Mouse (Mus musculus) gastrocnemius, adult 18-20 months (tissue): ENCODE measurements around the gene Sec22b. TPM values are rescaled to one million over a fixed set of nuclear protein-coding genes. Genes with fewer than 3 reads are reported as not detected.

Source experiments
- DNase-seq: peaks from one replicate; pipeline ENCODE4 v3.0.0; 2021; ENCODE audit warnings: low spot score
- long read RNA-seq, 2 experiments: library from polyadenylated mRNA; stranded (forward); transcript quantifications; one replicate each; pipeline ENCODE4 v2.0.0; 2021
- total RNA-seq, 2 experiments: library from RNA; stranded (reverse); gene quantifications; 2 replicates each; pipeline ENCODE4 v1.2.3; 2021

The Sec22b gene
- 10 to 100 TPM; 25.7 to 28.8 TPM for total RNA-seq
- long read RNA-seq, experiment 1, transcript Sec22b-201 (5 exons, 2,810 nt), result major isoform, 37 of 40 reads
- long read RNA-seq, experiment 1, partial matches to known transcripts, result 3 of 40 reads
- long read RNA-seq, experiment 1, other reads (novel, unspliced or antisense), result 0 of 40 reads
- long read RNA-seq, experiment 2, transcript Sec22b-201 (5 exons, 2,810 nt), result major isoform, 37 of 39 reads
- long read RNA-seq, experiment 2, partial matches to known transcripts, result 0 of 39 reads
- long read RNA-seq, experiment 2, other reads (novel, unspliced or antisense), result 1 of 39 reads

DNA sequence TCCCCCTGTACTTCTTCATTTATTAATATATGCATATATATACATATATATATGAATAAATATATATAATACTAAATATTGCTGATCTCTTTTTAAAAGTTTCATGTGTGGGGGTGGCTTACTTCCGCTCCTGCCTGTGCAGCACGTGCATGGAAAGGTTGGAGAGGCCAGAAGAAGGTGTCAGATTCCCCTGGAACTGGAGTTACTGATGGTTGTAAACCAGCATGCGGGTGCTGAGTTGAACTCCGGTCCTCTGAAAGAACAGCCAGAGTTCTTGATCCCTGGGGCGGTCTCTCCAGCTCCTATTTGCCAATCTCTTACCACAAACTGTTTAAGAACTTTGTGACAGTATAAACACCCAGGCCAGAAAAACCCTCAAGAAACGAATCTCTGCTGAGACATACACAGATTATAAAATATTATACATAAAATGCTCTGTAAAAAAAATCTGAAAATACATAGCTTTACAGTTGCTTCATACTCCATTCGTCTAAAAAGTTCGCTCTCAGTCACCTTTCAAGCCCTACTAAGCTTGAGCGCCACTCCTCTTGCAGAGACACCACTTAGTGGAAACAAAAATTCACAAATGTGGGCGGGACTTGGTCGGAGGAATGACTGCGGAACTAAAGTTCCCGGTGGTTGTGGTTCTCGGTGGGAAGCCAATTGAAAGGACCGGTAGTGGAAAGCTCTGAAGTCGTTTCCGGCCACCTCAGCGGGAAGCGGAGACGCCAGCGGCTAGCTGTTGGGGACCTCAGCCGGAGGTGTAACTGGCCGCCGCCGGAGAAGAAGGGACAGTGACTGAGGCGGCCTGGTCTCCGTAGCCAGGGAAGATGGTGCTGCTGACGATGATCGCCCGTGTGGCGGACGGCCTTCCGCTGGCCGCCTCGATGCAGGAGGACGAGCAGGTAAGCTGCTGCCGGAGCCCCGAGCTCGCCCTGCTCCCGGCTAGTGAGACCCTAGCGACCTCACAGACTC lies at the start of gene Sec22b:
Sec22b (plus strand) TSS at position 675 of the 975 bp plus-strand sequence.
- DNase-seq, result peak; percentile 93

DNA sequence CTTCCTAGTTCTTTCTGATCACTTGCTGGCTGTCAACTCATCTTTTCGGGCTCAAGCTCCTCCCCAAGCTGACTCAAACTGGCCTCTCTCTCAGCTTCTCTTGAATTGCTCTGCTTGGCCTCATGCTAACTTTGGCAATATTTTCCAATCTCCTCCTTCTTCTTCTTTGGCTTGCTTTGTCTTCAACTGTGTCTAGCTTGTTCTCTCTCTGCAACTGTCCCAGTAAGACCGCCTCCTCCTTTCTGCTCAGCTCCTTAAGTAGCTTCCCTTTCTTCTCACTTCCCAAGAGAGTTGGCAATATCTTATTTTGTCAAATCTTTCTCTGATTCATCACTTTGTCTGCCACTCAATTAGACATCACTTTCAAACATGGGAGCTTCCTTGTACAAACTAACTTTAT lies 49.2 kb upstream of the Sec22b start:
- no peak for DNase-seq

DNA sequence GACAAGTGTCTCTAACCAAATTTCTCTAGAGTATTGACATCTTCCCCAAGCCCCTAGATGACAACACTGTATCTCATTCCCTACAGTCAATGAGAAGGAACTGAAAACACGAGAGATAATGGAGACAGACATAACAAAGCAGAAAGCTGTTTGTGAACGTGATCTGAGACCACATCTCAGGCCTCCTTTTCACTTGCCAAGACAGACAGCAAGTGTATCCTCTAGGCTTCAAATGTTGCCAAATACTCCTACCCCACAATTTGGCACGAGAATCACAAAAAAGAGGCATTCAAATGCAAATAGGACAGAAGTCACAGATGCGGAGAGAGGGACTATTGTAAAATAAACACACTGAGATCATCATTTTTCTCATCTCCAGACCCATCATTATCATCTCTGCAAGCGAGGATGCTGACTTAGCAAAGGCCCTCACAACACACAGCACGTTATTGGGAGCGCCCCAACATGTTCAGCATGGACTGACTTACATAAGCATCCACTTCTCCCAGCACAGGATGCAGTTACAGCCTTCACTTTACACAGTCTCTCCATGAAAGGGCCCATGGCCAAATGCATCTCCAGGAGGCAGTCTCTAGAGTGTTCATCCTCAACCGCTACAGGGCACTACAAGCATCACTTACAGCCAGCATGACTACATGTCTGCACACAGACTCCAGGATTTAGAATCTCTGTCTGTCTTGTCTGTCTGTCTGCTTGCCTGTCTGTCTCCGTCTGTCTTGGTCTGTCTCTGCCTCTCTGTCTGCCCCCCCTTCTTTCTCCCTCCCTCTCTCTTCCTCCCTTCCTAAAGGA lies 46.2 kb upstream of the Sec22b start:
- DNase-seq, result no peak

DNA sequence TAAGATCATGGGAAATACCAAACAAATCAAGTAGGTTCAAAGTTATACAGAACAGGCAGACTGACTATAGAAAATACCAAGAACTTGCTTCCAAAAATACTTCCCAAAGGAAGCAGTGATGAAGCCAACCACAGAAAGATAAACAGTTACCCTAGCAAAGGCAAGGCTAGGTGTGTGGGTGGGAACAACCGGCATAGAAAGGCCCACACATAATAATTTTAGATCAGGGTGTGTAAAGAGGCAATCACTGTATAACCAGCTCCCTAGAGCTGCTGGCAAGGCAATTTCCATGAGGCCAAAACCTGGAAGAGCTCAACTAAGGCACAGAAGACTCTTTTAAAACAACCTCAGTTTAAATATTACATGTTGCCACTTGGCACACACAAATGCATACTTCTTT lies 41.6 kb upstream of the Sec22b start:
- no peak for DNase-seq

DNA sequence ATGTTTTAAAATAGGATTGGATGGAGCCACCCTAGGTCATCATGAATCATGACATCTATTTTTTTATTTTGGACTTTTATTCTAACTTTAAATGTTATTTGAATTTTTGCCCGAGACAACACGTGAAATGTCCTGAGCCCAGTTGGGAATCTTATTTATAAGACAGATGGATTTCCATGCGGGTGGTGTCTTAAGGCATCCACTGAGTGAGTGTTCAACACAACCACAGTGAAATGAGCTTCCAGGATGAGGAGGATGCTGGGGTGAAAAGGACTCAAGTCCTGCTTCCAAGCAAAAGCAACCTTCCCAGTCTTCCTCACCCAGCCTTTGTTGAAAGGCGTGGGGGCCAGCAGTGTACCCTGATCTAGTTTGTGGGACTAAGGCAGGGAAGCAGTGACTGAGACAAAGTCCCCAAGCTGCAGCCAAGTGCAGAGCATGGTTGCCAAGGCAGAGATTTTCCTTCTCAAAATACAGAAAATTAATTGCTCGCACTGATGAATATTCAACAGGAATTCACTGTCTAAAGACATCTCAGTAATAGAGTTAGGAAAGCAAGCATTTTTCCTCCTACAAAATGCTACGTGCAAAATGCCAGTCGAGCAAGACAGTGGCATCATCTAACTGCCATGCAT lies 40.1 kb upstream of the Sec22b start:
- no peak for DNase-seq

DNA sequence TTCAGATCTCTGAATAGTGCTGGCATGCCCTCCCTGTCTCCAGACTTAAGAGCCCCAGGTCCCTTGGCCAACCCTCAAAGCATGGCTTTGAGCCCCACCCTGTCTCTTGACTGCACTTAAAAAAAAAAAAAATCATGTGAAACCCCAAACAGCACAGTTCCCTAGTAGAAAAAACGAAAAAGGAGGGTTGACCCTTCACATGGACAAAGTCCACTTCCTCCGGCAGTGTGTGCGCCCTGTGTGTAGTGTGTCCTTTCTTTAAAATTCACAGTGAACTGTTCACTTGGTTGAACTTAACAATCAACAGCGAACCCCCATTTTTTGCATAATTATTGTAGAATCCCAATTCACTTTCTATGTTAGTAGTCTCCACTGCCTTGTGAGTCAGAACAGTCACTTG lies 34.3 kb upstream of the Sec22b start:
- DNase-seq, result no peak

DNA sequence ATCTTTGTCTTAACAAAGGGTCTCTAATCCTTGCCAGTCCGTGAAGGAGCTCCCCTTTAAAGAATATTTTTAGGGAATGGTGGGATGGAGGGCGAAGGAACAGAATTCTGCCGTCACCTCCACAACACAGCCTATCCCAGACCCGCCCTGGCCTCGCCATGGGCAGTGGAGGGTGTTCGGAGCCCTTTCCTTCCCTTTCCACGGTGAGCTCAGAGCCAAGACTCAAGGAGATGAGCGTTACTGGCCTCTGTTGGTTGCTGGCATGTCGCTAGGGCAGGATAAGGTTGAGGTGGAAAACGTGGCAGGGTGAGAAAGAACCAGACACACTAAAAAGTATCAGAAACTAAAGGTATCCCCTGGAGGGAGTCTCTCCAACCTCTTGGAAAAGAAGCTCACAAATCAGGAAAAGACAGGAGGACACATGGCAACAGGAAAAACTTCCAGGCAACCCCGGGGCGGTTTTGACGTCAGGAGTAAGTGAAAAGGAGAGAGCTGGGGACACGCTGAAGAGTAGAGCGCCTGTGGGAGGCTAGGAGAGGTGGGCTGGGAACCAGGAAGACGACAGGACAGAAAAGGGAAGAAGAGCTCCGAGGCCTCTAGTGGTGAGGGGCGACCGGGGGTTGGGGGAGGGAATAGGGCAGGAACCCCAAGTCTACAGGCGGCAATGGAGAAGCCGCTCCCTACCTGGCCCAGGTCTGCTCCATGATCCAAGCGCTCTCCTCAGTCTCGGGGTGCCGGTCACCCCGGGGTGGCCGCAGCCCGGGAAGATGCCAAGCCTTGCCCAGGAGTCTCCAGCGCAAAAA lies 33.6 kb upstream of the Sec22b start:
- peak; percentile 34 for DNase-seq

DNA sequence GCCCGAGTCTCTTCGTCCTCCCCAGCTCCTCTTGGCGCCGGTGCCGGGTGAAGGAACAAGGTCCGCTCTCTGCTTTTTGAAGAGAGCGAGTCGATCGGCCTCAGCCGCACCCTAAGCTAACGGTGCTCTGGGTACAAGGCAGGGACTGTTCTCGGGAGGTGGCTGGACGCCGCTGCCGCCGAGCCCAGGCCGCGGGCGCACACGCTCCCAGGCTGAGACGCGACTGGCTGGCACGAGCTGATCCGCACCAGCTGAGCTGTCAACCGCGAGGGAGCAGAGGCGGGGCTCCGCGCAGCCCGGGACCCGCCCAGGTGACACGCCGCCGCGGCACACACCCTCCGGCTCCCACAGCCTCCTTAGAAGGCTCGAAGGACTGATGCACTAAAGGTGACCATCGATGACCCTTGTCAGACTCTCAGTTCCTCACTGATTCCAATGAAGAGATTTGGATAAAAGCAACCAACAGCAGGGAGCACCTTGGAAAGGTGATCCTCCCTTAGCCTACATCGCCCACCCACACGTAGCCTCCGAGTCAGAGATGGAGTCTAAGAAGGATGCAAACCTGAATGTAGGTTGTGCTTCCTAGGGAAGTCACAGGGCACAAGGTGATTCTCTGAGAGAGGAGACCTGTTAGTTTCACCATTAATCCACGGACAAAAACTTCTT lies 32.8 kb upstream of the Sec22b start:
- DNase-seq, result peak; percentile 85

DNA sequence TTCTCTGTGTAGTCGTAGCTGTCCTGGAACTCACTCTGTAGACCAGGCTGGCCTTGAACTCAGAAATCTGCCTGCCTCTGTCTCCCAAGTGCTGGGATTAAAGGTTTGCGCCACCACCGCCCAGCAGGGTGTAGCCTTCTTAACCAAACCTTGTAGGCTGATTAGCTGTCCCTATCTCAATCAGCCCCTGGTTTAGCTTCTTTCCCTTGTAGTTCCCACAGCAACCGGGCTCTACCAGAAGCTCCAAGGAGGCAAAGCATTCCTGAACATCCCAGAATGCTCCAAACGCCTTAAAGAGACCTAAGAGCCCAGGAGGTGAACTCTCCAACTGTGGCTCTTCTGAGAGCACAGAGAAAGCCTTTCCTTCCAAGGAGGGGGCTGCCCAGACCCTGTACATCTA lies 32.3 kb upstream of the Sec22b start:
- DNase-seq, result no peak

DNA sequence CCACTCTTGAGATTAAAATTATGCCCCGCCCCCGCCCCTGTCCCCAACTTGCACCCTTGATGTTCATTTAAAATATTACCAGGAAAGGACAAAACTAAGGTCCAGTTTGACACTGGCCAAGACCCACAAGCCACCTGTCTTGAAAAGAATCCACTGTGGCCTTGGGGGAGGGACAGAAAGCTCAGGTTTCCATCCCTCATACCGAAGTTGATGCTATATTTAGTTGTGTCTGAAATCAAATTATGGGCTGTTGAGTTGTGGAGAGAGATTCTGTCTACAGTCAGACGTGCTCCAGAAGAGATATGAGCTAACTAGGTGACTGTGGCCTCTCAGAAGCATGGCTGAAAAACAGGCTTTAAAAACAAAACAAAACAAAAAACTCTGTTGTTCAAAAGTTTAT lies 31.3 kb upstream of the Sec22b start:
- DNase-seq, result peak; percentile 75

DNA sequence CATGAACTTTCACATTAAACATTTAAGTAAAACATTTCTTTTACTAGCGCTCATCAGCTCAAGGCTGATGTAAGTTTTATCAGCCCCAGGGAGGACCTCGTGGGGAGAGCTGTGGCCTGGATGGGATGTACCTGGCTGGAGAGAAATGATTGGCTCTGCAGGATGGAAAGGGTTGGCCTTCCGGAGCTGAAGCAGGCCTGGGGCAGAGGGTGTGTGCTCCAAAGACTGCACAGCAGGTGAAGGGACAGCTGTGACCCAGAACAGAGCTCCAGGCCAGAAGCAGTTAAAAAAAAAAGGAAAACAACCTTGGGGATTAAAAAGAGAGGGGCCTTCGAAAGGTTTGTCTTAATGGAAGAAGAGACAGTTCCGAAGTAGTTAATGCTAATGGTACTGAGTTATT lies 26.2 kb upstream of the Sec22b start:
- no peak for DNase-seq

DNA sequence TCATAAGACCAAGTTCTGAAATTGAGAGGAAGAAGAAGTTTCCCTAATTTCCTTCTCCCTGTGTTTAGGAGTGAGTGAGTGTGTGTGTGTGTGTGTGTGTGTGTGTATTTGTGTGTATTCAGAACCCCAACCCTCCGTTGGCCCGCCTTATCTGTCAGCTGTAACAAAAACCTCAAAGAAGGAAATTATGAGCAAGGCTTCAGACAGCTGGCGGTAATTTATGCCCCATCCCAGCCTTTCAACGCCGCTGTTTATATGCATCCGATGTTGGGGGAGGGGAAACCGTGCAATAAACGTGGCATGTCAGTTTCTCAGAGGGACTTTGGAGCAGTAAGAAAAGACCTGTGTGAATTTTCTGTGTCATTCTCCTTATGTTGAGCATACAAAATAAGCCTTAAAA lies 24.7 kb upstream of the Sec22b start:
- no peak for DNase-seq

DNA sequence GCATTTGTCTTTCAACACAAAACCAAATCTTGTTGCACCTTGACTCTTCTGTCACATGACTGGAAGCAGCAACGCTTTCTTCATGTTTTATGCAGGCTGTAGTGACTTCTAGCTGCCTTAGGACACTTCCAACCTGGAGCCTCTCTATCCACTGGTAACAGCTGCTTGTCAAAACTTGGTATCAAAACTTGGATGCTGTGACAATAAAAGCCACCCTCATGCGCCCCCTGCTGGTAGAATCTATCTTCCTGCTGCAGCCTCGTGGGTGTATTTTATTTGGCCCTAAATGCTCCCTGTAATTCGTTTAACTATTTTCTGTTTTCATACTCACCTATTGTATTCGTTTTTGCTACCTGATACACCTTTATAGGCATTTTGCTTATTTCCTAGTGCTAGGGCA lies 21.8 kb upstream of the Sec22b start:
- peak; percentile 84 for DNase-seq

DNA sequence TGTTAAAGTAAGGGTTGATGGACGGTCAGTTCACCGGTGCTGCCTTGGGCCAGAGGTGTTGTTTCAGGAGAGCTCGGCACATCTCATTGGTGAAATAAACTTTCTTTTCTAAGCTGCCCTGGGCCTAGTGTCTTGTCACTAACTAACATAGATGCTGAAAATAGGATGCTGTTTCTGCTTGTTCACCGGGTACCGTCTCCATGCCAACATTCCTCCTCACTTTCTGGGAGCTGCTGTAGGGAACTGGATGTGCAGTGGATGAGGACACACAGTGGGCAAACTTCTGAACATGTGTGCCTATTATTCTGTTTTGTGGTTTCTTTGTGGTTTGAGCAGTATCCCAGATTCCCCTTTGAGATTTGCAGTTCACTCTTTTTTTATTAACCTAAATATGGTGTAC lies 19.4 kb upstream of the Sec22b start:
- no peak for DNase-seq

DNA sequence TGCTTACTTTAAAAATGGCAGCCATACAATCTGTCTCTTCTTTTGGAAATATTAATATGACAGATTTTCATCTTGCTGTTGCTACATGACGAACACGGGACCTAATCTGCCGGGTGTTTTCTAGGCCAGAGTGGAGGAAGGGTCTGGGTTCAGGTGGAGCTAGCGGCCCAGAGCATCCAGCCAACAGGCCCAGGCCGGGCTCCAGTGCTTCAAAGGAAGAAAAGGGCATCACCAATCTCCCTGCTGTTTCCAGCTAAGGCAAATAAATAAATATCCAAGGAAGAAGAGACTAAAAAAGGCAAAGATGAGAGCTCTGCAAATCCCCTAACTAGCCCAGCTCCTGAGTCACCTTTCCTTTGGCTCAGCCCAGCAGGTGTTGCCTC lies 13.2 kb upstream of the Sec22b start:
- DNase-seq, result no peak

DNA sequence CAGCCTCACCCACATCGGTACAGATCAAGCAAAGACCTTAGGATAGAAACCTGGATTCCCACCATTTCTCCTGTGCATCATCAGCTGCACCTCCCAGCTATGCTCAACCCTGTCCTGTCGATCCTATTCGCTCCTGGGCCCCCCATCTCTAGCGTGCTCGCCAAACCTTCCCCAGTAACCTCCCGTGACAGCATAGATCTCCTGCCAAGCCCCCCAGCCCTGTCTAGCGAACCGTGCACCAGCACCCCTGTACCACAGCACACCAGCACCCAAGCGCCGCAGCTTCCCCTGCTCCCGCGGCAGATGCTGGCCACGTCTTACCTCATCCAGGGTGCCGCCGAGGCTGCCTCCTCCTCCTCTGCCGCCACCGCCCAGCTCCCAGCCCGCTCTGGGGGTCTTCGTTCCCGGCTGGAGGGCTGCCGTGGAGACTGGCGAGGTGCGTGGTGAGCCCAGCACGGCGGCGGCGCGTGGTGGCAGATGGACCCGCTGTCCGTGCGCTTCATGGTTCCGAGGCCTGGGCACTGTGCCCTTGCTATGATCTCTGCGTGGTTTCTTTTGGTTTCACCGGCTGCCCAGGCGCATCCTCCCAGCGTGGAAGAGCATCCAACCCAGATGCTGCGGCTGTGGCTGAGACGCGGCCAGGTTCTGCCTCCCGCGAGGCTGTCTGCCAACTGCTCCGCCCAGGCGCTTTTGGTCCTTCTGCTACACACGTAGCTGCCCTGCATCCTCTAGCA lies 12.7 kb upstream of the Sec22b start, which contains the start of gene Pde4dip:
Pde4dip (minus strand) TSS at position 540 of the 734 bp plus-strand sequence.
- no peak for DNase-seq

DNA sequence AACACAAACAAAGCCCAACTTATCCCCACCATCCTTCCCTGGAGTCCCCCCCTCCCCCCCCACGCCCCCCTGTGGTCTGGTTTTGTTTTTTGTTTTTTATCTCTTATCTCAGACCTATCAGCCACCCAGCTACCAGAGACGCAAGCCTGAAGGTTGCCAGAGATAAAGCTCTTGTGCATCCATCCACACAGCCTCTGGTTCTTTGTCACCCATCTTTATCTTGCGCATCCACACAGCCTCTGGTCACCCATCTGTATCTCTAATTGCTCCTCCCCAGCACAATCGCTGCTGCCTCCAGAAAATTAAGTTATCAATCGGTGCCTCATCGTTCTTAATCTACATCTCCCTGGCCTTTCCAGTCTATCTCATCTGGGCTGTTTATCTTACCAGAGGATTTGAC lies 10.8 kb upstream of the Sec22b start:
- DNase-seq, result no peak

DNA sequence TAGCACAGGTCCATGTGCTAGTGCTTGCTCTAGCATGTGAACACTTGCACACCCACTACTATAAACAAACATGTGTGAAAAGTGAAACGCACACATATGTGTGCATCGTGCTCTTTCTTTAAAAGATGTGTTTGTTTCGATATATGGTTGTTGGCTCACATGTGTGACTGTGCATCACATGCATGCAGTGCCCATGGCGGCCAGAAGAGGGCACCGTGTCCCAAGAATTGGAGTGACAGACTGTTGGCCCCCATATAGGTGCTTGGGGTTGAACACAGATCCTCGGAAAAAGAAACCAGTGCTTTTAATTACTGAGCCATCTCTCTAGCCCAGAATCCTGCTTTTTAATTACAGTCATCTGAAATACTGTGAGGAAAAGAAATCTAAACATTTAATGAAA lies 6.3 kb upstream of the Sec22b start:
- no peak for DNase-seq

DNA sequence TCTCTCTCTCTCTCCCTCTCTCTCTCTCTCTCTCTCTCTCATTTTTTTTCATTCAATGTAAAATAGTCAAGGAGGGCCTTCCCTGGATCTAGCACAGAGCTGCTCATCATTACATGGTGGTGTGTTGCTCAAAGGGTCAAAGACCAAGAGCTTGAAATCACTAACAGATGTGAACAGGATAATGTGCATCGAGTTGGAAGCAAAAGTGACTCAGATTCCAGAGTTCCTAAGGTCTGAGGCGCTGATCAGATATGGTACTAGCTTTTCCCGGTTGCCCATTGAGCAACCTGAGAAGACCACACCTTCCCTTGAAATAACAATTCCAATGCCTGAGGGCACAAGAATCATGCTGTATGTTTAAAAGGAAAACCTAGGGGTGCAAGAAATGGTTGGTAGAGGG lies 2.6 kb upstream of the Sec22b start:
- DNase-seq, result no peak
